Mouse (Mus musculus): ENCODE measurements around the gene Kdm2a.

The Kdm2a gene

DNA sequence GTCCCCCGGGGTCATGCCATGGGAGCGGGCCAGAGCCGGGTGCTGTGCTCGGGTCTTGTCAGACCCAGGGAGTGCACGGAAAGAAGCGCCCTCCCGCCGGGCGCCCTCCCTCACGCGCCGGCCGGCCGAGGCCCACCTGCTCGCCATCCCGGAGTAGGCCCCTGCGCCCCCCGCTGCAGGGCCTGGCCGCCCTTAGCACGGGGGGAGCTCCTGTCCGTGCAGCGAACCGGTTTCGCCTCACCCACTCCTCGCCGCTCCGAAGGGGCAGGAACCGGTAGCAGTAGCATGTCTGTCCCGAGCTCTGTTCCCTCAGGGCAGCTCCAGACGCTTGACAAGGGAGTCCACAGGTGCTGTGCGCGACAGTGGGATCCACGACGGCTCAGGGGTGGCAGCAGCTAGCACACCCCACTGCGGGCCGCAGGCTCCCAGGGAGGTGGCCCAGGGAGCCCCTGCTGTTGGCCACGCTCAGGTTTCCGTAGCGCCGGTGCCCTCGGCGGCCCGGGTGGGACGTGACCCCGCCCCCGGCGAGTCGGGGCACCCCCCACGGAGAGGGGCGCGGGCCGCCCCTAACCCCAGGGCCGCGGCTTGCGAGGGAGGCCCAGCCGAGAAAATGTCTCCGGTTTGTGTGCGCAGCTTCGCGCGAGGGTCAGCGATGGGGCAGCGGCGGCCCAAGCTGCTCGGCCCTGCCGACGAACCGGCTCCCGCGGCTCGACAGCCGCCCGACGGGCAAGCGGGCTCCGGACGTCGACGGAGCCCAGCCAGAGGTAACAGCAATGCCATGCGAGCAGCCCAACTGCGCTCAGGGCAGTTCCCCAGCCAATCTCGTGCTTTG is at the start of gene Kdm2a:
TSS of gene Kdm2a (minus strand) at position 488 of the 832 bp plus-strand sequence.
- DNase-seq: peak; percentile 50 to 75

- DNase-seq: no peak
Measured at GRCm38 (mm10) chr19:4447445-4447844, 49.4 kb upstream of the Kdm2a start.

GRCm38 (mm10) chr19:4446661-4447420 is 48.8 kb upstream of the Kdm2a start:
- peak; percentile 51 to 65 for DNase-seq

DNA sequence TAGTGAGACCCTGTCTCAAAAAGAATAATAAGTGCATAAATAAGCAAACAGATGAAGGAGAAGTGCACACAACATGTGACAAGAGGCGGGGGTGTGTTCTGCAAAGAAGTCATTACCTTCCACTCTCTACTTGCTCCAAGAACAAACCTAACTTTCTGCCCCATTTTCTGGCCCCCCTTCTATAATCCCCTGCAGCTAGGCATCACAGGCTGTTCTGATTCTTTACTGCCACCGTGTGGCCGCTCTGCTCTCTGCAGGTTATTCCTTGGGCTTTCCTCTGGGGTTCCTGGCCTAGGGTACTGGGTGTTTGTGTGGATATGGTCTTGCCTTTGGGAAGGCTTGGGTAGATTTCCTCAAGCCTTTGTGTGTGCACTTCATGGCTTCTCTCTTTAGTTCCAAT is 44.3 kb upstream of the Kdm2a start:
- DNase-seq: peak; percentile 75 to 84

- no peak for DNase-seq
Measured at GRCm38 (mm10) chr19:4441621-4442161, 43.6 kb upstream of the Kdm2a start.

- peak; percentile 62 to 74 for DNase-seq
Measured at GRCm38 (mm10) chr19:4441090-4441591, 43.1 kb upstream of the Kdm2a start.

DNA sequence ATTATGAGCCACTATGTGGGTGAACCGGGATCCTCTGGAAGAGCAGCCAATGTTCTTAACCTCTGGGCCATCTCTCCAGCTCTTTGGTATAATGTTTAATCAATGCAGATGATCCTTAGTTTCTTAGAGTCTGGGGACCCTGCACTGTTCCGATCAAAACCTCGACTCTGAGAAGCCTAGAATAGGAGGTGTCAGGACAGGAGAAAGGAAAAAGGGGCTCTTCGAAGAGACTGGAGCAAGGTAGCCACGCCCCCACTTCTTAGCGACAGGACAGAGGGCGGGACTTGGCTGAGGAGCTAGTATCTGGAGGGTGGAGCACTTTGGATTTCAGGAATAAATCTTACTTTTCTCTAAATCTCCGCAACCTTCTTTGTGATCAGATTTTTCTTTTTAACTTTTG is 42.1 kb upstream of the Kdm2a start:
- DNase-seq: no peak

- DNase-seq: no peak
Measured at GRCm38 (mm10) chr19:4439161-4439801, 41.2 kb upstream of the Kdm2a start, which contains the start of gene Rhod. Gene Rhod, minus strand, starts transcription at chr19:4439432.

- DNase-seq: no peak
Measured at GRCm38 (mm10) chr19:4438791-4439160, 40.7 kb upstream of the Kdm2a start.

DNA sequence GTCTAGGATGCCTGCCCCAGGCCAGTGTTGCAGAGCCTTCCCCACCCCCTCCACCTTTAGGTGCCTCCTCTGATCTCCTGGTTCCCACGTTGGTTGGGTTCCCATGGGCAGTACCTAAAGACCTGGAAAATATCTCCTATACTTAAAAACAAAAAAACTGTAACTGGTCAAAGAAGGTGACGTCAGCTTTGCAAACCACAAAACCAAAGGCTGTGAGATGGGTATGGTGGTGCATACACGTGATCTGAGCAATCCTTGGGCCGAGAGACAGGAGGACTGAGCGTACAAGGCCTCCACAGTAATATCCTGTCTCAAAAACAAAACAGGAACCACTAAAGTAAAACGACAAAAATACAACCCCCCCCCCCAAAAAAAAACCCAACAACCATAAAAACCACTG is 39.8 kb upstream of the Kdm2a start:
- DNase-seq: no peak

GRCm38 (mm10) chr19:4436254-4436653 is 38.2 kb upstream of the Kdm2a start:
- no peak for DNase-seq

GRCm38 (mm10) chr19:4434999-4435398 is 36.9 kb upstream of the Kdm2a start:
- no peak for DNase-seq

DNA sequence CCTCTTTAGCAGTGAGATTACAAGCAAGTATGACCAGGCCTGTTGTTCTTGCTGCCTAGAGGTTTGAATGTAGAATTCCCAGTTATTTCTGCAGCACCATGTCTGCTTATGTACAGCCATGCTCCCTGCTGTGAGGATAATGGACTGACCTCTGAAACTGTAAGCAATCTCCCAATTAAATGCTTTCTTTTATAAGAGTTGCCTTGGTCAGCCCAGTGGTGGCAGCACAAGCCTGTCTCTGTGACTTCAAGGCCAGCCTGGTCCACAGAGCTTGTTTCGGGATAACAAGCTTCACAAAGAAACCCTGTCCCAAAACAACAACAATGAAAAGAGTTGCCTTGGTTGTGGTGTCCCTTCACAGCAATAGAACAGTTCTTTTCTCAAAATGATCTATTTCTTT is 35.7 kb upstream of the Kdm2a start:
- no peak for DNase-seq

GRCm38 (mm10) chr19:4430091-4430620 is 32.1 kb upstream of the Kdm2a start:
- DNase-seq: no peak

DNA sequence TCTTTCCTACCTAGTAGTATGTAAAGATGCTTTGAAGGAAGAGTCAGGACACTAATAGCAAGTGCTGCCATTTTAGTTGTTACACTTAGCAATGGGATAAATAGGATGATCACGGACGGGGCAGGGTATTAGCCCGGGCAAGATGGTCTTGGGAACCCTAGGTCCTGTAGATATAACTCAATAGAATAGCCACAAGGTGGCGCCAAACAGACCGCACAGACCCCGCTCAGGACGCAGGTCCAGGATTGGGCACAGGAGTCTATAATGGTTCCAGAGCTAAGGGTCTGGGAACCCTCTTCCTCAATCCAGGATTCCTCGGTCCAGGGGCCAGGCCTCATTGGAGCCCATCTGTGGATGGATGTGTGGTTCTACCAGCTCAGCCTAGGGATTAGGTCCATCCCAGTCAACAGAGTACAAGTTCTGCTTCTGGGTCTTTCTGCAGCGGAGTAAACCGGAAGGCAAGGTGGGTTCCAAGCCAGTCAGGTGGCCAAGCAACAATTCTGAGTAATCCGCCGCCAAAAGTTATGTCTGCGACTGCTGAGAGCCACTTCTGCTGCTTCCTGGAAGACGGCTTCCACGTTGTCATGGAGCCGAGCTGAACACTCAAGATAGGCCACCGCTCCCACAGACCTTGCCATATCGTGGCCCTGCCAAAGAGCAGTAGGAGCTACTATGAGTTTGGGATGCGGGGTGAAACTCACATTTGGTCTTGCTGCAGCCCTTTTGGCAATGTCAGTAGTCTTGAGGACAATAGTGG is 27.7 kb upstream of the Kdm2a start:
- peak; percentile 49 to 61 for DNase-seq

DNA sequence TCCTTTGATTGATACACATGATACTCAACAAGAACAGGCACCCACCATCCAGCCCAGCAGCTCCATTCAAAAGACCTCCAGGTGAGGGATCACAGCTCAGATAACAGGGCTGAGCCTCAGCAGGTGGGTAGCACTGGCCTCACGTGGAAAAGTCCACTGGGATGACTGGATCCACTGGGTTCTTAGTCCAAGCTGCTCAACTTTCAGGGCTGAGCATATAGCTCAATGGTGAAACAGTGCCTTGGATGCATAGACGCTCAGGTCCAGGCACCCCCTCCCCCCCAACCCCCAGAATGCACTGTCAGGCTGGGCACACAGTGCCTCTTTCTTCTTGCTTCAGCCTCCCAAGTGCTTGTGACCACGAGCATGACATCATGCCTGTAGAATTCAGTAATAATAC is 24.9 kb upstream of the Kdm2a start:
- DNase-seq: no peak

- no peak for DNase-seq
Measured at GRCm38 (mm10) chr19:4422581-4422980, 24.5 kb upstream of the Kdm2a start.

DNA sequence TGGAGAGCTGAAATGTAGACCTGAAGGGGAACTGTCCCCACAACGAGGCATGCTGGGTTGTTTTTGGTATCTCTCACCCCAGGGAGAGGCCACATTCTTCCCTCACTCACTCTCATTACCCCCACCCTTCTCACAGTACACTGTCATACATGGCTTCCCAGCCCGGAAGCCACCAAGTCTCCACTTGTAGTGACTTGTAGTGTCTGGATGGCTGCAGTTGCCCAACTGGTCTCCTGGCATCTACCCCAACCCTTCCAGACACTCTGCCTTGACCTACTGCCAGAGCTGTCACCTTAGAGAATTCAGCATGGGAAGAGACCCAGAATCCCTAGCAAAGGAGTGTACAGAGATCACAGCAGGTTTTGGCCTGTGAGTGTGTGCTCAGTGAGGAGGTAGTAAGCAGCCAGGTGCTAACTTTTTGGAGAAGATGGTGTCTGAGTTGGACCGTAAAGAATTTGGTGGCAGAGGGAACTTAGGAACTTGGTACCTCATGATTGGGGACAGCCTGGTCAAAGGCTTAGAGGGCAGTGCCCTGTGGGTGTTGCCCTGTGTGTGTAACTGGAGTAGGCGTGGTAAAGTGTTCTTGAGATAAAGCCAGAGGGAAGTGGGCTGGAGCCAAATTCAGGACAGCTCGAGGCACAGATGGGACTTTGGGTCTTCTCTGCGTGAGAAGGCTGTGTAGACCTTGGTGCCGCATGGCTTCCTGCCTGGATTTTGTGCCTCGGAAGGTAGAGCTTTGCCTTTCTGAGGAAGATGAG is 22.2 kb upstream of the Kdm2a start:
- DNase-seq: peak; percentile 63

GRCm38 (mm10) chr19:4419711-4420110 is 21.6 kb upstream of the Kdm2a start:
- no peak for DNase-seq

DNA sequence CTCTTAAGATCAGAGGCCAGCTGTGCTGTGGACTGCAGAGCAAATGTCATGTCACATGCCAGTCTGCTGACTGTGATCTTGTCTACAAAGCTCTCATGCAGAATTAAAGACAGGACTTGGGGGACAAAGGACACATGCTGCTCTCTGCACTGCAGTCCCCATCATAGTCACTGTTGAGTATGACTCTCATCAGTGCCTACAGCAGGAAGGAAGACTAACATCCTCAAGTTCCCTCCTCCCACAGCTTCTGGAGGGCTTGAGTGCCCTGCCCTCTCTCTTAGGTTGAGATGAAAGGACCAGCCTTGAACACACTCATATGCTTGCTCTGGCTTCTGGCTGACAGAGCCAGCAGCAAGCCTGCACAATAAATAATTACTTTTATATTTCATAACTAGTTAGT is 19.6 kb upstream of the Kdm2a start:
- no peak for DNase-seq

GRCm38 (mm10) chr19:4417183-4417582 is 19.1 kb upstream of the Kdm2a start:
- peak; percentile 86 for DNase-seq

Measured in cerebellum, adult 18-20 months (tissue).